Mouse (Mus musculus) gastrocnemius, adult 18-20 months (tissue): Measurements from ENCODE around the gene Parpbp. TPM values are rescaled to one million over a fixed set of nuclear protein-coding genes. Genes with fewer than 3 reads are reported as not detected.

Experiments used
- DNase-seq: peaks from one replicate; pipeline ENCODE4 v3.0.0; 2021; ENCODE audit warnings: low spot score
- long read RNA-seq, 2 experiments: library from polyadenylated mRNA; stranded (forward); transcript quantifications; one replicate each; pipeline ENCODE4 v2.0.0; 2021
- total RNA-seq, 2 experiments: library from RNA; stranded (reverse); gene quantifications; 2 replicates each; pipeline ENCODE4 v1.2.3; 2021

The Parpbp gene
- total RNA-seq, result not detected
- long read RNA-seq, experiment 1, result 0 reads
- long read RNA-seq, experiment 2, result 0 reads

DNA sequence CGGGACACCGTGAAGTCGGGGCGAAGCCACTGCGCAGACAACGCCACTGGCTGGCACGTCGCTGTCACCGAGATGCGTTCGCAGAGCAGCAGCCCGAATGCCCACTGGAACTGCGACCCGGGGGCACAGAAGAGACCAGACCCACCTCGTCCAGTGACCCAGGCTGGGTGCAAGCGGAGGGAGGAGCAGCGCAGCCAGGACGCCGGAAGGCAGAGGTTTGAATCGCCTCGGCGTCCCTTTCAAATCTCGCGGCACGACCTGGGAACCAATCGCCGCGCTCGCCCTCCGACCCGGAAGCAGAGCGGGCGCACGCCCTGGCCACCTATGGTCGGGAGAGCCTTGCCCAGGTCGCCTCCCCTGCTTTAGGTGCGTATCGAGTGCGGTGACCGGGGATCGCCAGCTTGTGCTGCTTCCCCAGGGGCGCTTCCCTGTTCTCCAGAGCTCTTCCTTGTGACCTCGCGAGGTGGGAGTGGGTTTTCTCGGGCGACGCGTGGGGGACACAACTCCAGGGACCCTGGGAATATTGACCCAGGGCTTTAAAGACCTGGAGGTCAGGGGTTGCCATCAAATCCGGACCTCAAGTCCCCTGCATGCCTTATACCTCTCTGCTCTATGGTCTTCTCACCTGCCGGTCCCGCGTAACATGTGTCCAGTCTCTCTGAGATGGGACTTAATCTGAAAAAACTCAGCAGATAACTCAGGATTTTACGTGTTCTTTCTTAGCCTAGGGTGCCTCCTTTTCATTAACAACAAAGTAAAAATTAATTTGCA, at the start of gene Parpbp, which contains the start of gene Nup37:
TSS of gene Parpbp (minus strand) at position 235 of the 771 bp plus-strand sequence.
TSS of gene Nup37 (plus strand) at position 286 of the 771 bp plus-strand sequence.
- peak; percentile 86 for DNase-seq

DNA sequence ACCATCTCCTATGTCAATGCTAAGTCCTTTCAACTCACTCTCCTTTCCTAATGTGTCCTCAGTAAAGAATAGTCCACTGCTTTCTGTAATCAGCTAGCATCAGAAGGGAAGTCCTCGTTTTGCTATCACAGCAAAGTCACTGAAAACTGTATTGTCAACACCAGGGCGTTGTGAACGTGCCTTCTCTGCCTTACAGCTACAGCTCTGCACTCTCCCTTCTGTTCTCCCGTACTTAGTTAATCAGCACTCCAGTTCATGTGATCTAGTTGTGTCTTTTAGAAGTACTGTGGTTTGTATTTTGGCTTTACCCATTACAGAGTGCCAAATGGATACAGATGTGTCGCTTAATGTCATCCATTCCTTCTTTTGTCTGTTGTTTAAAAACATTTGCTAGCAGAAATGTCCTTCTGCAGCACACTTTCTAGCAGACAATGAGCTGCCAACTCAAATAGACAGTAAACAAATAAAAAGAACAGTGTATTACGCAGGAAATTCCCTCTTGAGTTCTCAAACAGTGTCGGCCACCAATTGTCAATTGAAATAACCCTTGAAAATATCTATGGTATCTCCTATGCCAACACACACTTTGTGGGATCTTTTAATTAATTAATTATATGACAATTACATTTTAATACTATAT, 20.8 kb upstream of the Parpbp start:
- no peak for DNase-seq

DNA sequence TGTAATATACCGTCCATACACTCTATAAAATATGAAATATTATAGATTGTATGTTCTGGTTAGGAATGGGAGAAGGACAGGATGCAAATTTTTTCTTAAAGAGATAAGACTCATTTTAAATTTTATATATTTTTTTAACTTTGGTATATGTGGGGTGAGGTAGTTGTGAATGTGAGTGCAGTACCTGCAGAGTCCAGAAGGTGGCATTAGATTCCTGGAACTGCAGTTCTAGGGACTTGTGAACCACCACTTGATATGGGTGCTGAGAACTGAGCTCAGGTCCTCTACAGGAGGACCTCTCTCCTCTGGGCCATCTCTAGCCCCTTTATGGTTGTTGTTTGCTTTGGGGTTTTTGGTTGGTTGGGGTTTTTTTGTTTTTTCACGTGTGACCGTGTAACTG, 19.4 kb upstream of the Parpbp start:
- no peak for DNase-seq

DNA sequence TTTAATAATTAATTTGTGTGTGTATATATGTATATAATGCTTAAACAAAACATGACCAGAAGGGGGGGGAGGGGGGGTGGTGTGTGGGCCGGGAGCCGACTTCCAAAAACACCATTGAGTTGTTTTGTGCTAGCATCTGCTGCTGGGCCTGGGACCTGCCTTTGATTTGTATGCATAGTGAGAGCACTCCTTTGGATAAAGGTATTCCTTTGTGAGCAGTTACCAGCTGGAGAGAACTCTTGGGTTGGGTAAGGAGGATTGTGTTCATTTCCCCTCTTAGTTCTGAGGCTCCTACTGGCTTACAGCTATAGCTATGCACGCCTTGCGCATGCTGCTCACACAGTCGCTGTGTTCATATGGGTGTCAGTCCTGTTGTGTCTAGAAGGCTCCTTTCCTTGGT, 15.9 kb upstream of the Parpbp start:
- DNase-seq, result no peak

DNA sequence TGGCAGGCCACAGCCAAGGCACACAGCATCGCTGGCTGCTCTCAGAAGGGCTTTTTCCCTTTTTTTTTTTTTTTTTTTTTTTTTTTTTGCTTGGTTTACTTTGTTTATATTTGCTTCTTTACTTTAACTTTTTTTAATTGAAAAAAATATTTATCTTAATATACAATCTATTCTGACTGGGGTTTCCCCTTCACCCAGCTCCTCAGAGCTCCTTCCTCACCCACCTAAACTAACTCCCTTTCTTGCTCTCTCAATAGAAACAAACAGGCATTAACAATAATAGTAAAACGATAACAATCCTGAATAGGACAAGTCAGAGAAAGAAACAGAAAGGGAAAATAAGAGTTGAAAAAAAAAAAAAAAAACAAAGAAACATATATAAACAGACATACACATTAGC, 15.4 kb upstream of the Parpbp start:
- no peak for DNase-seq

DNA sequence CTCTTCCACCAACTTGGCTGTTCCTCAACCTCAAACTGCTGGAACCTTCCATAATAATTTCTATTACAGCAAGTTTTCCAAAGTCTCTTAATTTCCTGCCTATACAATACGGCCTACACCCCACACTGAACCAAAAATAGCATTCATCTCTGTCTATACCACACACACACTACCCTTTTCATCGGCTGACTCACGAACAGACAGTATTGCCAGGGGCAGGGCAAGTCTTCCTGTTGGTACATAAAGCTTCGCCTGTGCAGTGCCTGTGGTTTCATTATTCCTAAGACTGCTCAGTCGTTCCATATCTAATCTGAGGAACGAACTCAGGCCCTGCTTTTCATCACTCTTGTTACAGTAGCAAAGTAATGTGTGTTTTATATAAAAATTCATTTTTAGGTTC, 4.9 kb upstream of the Parpbp start:
- DNase-seq, result no peak

DNA sequence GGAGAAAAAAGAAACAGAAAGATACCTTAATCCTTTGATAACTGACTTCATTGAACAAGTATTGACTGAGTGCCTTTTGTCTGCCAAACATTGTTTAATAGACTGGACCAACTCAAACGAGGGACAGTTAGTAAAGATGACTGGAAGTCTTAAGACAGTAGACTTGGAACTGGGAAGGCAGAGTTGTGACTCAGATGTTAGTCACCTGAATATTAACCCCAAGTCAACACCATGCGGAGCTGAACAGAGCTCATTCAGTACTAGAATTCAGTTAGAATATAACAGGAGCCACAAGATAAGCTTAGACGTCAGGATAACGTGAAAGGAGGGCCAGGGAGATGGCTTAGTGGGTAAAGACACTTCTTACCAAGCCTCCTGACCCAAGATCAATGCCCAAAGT, 3.6 kb upstream of the Parpbp start:
- no peak for DNase-seq

DNA sequence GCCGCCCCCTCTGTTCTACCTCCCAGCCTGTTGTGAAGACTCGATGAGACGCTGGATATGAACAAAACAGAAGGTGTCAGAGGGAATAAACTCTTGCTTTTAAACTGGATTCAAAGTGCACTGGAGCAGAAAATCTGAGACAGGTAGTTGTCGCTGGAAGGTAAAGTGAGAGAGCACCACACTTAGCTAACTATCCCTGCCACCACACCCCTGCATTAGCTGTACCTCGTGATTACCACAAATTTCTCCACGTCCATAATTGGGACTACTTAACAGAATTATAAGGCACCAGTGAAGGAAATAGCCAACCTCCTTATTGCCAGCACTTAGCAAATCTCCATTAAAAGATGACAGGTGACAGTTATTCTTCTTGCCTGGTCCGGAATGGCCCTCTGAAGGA, 554 bp downstream of the Parpbp start:
- DNase-seq, result no peak

DNA sequence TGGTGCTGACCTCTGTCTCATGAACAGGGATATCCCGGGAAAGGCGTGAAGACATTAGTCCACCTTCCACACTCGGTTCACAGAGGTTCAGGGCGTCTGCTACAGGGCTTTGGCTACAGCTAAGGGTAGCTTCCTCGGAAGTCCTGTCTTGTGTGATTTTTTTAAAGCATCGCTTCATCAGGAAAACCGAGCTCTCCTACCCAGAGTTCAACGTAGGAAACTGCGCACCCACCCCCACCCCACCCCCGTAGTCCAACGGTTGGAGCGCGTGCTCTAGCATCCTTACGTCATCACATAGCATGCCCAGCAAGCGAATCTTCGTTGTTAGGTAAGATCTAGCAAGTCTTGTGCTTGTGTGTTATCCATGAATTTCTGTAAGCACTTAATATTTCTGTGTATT, 11.1 kb downstream of the Parpbp start:
- no peak for DNase-seq

DNA sequence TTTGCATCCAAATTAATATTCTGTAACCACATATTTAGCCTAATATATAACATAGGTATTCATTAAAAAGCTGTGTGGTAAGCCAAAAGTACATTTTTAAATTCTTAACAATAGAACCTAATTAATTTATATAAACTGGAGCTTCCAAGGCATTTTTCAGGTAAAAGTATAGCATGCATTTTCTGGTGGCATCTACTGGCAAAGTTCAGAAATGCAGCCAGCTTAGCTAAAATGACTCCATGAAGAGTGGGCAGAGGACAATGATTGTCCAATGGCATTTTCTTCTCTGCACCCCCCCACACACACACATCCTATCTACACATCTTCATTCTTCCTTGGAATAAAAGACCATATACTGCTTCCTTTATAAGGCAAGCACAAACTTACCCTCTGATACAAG, 27.0 kb downstream of the Parpbp start:
- no peak for DNase-seq

DNA sequence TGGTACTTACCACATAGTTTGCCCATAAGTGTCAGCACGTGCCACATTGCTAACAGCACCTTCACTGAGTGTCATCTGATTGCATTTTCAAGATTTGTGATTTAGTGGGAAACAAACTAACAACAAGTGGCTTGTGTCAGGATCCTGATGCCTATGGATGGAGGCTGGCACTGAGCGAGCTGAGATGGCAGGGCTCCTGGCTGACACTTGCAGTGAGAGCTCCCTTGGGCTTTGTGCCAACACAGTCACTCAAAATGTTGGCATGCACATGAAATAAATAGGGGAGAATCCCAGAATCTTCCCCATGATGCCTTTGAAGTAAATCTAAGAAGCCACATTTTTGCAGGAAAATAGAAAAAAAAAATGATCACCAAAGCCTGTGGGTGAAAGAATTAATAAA, 33.5 kb downstream of the Parpbp start:
- no peak for DNase-seq

DNA sequence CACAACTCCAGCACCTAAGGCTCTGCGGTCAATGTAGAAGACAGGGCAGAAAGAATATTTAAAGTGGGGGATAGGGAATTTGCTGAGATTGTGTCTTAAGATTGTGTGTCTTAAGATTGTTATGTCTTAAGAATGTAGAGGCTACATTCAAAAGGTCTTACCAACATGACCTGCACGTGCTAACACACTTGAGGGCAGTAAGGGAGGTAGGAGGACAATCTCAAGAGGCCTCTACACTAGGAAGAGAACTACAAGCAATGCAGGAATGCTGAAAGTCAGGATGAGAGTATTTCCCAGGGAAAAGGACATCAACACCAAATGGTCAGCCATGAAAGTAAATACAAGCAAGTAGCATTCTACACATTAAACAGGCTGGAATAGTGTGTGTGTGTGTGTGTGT, 40.6 kb downstream of the Parpbp start:
- DNase-seq, result no peak

DNA sequence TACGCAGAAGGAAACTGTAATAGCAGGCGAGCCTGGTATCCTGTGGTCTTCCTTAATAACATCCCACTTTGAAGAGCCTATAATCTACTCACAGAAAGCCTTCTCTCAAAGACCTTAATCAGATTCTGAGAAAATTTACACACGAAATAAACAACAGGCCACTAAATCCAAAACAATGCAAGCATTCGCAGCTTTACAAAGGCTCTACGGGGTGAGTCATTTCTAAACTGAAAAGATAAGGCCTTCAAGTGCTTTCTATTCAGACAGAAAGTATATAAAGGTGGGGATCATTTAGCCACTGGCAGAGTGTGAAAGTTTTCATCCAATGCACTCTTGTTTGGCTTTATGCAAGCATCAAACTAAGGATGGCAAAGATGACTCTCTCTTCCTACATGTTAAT, 56.0 kb downstream of the Parpbp start, which contains the start of gene Pmch:
TSS of gene Pmch (plus strand) at position 301 of the 400 bp plus-strand sequence.
- DNase-seq, result no peak

DNA sequence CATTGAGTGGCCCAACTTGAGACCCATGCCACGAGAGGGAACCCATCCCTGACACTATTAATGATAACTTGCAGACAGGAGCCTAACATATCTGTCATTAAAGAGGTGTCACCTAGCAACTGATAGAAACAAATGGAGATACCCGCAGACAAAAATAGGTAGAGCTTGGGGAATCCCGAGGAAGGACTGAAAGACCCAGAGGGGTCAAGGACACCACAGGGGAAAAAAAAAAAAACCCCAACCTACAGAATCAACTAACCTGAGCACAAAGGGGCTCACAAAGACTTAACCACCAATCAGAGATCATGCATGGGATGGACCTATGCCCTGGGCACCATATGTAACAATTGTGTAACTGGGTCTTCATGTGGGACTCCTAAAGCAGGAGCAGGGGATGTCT, 79.4 kb downstream of the Parpbp start:
- no peak for DNase-seq

DNA sequence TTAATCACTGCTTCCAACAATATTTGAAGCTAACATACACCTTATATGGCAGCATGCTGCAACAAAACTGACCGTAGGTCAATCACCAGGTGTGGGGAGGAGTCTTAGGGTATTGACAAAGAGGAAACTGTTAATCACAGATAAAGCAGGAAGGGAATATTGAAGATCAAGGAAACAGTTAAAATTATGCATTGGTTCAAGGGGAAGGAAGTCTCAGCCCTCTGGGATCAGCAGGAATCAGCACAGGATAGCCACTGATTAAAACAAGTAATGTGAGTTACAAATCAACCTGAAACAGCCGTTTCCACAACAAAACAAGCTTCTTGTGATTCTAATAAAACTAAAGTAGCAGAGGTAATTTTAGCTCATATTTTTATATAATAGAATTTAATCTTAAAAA, 81.9 kb downstream of the Parpbp start:
- no peak for DNase-seq

DNA sequence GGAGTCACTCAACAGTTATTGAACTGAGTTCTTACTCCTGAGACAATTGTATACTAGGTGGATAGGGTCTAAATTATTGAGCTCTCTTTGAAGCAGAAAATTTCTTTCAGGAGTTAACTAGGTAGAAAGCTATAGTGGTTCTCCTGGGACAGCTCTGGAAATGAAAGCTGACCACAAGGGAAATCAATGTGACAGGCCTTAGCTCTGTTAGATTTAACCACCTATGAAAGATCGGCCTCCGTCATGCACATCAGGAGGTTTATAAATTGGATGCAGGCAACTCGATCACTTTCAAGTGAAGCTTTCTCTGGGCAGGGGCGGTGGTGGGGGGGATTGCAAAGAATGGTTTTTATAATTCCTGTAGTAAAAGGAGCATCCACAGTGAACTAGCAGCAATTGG, 83.3 kb downstream of the Parpbp start:
- no peak for DNase-seq

DNA sequence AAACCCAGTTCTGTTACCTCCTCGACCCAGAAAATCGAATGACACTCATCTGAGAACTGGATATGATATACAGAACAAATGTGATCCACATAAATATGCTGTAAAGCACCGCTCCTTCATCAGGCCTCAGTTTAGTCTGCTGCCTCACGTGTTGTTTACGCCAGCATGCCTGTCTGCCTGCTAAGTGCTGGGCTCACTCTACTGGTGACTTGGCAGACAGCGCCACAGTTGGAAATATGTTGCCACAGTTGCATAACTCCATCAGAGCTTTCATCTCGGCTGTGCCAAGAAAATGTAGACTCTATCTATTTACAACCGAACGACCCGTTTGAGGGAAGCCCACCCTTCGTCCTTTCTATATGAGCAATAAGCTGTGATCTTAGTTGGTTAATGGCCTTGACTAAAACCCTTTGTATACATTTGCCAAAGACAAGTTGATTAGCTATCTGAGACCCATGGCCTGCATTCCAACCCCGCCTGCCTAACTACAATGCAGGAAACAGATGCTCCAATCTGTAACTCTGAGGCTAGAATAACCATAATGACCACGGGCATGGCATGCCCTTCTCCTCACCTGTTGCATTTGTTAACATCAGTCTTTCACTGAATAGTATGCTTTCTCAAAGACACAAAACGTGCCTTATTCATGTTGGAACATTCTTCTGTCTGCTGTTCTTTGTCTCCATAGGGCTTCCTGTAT, 89.6 kb downstream of the Parpbp start:
- DNase-seq, result no peak

DNA sequence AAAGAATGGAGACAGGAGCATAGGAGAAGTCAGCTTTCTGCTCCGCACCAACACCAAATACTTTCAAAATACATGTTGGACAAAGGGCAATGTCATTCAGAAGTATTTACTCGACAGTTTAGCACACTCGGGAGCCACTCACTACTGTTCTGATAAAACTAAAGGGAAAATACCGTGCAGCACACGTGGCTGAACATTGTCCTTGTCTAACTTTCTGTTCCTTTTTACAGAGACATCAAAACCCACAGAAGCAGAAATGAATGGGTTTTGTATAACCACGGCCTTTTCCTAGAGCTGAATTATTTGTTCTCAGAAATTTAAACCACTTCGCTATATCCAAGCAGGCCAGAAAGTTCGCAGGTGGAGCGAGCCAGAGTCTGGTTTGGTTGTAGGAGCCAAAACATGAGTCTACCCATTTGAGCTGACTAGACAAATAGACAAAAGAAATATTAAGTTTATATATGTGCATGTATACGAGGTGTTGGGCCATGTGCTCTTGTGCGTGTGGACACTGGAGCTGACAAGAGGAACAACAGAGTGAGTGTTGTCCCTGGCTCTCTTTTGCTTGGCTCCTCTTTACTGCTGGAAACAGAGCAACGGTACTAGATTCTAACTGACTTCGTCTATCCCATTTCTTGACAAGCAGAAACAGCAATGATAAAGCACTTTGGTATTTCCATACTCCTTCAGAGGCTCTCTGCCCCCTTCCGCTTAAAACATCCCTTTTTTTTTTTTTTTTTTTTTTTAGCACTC, 92.3 kb downstream of the Parpbp start:
- no peak for DNase-seq

DNA sequence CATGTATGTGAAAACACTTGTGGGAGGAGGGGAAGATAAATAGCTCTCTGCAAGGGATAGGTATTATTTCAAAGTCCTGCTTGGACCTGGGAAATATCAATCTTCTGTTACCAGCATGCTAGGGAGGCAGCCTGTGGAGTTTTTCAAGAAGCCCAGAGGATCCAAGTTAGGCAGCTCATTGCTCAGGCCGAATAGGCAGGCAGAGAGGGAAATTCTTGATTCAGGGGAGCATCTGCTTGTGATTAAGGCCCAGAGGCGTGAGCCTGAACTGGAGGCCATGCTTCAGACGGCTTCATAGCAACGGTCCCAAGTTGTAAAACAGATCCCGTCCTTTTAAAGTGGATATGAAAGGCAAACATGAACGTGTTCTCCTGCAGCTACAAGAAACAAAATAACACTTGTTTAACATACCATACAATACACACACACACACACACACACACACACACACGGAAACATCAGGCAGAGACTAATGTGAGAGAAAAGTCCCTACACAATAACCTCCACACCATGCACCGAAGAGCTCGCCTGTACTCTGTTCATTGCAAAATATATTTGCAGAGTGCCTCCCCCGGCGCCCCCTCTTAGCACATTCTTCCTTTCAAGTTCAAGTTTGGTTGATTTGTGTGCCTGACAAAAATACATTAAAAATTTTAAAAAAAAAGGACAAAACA, 100.5 kb downstream of the Parpbp start:
- peak; percentile 36 for DNase-seq

DNA sequence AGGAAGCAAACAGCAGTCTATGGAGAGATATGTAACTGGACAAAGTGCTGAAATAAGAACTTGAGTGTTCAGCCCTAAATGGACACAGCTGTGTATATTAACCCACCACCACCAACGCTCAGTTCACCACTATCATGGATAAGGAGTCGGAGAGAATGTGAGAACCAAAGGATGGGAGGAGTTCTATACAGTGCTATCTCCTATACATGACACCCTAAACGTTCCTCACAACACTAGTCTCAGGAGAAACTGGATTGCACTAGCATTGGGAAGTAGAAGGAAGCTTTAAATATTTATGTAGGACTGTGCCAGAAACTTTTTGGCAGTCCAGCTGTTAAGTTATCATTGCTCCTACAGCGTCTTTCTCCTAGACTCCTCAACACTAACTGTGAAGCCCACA, 102.4 kb downstream of the Parpbp start:
- no peak for DNase-seq
